Mouse (Mus musculus): ENCODE results near the gene Epn3.

Gene Epn3

DNA sequence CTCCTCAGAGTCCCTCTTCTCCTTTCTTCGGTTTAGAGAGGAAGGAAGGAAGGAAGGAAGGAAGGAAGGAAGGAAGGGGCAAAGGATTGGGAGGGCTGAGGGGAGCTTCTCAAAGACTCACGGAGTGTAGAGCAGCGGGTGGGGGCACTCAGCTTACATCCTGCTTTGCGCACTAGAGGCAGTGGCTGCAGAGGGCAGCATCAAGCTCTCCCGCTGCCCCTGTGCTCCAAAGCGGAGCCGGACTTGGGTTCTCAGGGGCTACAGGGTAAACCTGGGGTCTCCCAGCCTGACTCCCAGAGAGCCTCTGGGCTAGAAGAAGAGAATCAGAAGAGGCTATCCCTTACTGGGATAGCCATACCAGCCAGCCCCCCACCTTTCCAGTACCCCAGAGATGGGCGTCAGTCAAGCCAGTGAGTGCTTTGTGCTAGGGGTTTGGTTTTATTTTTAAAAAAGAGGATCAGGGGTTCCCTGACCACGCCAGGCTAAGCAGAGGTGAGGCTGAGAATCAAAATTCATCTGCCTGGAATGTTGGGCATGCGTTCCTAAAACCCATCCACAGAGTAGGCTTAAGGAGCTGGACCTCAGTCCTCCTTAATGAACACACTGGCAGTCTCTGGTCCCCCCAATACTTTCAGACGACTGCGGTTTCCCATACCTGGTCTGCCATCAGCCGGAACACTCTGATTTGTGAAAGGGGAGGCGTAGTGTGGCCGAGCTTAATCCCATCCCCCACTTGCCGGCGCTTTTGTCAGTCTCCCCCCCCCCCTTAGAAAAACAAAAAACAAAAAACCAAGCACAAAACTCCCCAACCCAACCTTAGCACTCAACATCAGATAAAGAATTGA lies 27.8 kb downstream of the Epn3 start:
- DNase-seq (ENCODE audit: inconsistent ontology term), result no peak

DNA sequence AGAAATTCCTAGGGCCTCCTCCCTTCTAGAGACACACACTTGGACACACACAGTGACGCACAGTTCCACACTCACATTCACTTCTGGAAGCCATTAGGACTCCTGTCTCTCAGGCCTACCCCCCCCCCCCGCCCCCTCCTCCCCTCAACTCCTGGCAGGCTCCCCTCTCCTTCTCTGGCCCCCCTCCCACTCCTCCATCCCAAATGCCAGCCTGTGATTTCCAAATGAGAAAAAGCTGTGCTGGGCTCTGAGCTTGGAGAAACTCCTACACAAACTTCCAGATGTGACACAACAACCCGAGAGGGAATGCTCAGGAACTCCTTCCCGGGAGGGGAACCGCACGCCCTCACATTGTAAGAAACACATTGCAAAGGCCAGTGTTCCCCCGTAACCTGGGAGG lies 29.4 kb downstream of the Epn3 start:
- no peak for DNase-seq (ENCODE audit: inconsistent ontology term)

DNA sequence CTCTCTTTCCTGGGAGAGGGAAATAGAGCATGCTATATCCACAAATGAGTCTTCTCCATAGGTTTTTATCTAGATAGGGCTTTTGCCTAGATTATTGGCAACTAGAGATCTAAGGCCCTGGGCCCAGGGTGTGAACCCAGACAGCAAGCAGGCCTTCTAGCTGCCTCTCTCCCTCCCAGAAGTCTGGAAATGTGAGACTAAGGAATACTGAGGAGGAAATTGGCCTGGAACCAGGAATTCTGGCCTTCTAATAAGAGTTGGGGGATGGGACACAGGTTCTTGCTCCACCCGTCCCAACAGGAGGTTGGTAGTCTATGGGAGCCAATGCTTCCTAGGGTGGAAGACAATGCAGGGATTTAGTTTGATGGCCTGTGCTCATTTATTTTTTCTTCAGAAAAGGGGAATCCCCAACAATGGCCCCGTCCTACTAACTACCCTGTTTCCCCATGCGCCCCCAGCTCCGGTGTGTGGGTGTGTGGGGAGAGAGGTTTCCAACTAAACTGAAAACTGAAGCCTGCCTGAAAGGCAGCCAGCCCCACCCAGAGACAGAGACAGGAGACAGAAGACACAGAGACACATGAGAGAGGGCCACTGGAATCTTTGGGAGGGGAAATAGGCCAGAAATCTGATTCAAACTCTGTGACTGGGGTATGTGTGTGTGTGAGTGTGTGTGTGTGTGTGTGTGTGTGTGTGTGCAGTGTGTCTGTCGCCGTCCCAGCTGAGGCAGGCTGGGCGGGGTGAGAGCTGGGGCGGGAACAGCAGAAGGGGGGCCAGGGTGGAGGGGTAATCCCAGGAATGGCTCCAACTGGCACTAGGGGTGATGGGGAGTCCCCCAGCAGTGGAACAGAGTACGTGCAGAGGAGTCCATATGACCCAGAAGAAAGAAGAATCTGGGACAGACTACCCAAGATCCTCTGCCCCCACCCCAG lies 30.4 kb downstream of the Epn3 start:
- DNase-seq (ENCODE audit: inconsistent ontology term), result peak; percentile 76

DNA sequence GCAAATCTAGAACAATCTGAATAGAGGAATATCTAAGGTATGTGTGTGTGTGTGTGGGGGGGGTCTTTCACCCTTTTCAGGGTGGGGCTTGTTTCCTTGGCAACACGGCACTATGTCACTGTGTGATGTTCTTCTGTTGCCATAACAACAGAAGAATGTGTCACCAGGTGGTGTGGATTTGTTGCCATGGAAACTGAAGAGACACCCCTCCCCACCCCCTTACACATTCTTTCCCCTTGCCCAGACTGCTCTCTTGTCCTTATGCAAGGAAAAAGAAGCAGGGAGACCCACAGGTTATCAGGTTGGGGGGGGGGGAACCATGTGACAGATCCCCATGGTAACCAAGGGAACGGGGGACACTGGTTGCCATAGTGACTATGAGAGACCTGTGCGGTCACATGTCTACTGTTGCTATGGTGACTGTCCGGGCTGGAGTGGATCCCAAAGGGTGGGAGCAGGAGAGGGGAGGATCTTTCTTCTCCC lies 31.2 kb downstream of the Epn3 start:
- peak; percentile 68 for DNase-seq (ENCODE audit: inconsistent ontology term)

DNA sequence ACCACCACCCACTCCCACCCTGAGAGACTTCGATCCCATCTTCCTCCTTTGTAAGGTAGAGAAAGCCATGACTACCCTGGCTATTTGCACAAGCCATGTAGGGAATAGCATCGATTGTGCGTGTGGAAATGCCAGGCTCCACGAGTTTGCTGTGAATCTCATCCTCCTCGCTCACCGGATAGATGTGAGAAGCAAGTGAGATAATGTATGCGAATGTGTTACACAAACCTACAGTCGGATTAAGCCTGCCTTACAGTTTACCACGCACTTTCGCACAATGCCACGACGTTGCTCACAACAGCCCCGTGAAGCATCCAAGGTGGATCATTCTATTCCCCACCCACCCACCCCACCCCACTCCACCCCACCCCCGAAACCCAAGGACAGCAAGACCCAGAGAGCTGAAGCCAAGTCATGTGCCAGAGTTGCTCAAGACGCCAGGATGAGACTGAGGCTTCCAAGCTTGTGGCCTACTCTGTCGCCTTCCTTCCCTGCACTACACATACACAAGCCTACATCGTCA lies 33.4 kb downstream of the Epn3 start:
- no peak for DNase-seq (ENCODE audit: inconsistent ontology term)

DNA sequence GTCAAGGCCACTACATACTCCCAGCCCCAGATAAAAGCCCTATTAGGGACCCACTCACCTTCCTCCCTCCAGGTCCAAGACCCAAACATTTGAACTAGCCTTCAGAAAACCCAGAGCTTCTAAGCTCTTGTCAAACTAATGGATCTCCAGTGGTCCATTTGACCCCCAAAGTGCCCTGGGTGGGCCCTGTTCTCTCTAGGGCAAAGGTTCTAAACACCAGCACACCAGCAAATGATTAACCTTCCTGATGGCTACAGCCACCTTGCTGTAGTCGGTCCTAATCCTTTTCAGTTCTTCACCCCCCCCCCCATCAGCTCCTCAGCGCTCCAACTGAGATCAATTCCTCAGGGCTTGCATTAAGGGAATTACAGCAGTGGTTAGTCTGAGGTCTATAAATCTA lies 35.6 kb downstream of the Epn3 start:
- no peak for DNase-seq (ENCODE audit: inconsistent ontology term)

DNA sequence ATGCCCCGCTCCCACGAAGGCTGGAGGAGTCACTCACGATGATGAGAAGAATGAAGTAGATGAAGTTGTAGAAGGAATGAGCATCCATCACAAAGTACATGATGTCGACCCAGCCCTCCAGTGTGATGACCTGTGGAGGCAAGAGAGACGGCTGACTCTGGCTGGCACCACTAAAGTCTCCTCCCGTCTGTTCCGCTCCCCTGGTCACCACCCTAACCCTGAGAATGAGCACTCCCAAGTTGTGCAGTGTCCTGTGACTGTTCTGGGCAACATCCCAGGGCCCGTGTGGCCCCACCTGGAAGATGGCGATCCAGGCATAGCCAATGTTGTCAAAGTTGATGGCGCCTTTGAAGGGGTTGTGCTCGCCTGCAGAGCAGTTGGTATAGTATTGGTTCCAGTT lies 37.9 kb downstream of the Epn3 start:
- DNase-seq (ENCODE audit: inconsistent ontology term), result no peak

DNA sequence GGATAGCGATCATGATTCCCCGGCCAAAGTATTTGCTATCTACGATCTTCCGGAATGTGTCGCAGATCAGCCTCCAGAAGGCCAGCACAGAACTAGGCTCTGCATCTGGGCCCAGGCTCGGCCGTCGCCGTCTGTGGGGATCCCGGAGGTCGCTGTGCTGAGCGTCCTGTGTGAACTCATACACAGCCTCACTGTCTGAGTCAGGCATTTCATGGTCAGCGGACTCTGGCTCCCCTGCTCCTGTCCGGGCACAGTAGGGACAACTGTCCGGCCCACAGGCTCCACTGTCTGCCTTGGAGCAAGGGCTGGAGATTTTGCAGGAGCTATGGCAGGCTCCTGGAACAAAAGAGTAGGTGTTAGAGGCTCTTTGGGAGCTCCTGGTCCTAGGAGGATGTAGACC lies 42.8 kb downstream of the Epn3 start:
- DNase-seq (ENCODE audit: inconsistent ontology term), result no peak

DNA sequence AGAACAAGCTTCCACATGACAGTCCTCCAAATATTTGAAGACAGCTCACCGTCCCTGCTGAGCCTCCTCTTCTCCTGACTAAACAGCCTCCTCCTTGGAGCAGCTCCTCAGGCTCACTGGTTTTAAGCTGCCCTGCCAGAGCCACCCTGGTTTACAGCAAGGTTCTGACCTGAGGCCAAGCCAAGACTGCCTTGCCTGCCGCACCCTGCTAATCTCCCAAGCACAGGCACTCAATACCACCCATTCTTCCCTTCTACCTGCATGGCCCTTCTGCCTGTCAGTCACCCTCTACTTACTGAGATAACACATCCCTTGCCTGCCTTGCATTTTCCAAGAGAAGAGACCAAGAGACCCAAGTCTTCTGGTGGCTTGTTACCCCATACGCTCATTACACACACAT lies 43.4 kb downstream of the Epn3 start:
- DNase-seq (ENCODE audit: inconsistent ontology term), result no peak

DNA sequence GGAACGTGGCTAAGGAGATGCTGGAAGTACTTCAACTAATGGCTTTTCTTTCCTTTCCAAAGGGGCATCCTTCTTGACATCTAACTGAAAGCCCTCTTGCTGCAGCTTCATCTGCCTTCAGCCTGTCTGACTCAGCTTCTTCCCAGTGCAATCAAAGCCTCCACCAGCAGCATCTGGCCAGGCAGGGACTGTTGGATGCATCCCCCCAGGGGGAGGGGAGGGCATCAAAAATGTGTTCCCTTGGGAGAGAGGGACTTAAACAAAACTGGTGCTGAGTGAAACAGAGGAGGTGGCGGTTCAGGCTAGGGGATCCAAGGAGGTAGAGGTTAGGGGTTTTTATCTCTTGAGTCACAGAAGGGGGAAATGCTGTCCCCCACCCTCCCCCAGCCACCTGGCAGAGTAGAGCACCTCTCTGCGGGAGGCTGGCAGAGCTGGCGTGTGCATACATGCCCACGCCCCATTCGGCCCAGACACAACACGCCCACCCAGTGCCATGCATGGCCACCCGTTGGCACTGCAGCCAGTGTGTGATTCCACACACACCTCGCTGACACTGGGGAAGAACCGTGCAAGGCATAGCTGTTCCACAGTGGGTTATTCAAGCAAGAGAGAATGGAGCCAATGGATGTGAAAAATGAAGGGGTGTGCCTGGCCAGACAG lies 44.5 kb downstream of the Epn3 start:
- peak; percentile 35 for DNase-seq (ENCODE audit: inconsistent ontology term)

DNA sequence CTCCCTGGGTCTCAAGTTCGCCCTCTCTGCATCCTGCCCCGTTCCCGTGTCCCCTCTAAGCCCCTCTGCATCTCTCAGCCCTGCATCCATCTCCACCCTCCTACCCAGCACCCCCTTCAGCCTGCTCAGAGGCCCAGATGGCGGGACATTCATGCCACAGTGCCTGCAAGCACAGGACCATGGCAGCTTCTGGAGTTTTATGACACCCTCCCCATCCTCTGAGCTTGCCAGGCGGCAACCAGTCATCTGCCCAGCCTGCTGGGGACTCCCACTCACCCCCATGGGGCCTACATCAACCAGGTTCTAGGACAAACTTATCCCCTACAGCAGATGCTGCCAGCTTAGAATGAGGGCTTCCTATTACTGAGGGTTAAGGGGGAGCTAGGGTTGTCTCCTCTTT lies 45.0 kb downstream of the Epn3 start:
- DNase-seq (ENCODE audit: inconsistent ontology term), result no peak

DNA sequence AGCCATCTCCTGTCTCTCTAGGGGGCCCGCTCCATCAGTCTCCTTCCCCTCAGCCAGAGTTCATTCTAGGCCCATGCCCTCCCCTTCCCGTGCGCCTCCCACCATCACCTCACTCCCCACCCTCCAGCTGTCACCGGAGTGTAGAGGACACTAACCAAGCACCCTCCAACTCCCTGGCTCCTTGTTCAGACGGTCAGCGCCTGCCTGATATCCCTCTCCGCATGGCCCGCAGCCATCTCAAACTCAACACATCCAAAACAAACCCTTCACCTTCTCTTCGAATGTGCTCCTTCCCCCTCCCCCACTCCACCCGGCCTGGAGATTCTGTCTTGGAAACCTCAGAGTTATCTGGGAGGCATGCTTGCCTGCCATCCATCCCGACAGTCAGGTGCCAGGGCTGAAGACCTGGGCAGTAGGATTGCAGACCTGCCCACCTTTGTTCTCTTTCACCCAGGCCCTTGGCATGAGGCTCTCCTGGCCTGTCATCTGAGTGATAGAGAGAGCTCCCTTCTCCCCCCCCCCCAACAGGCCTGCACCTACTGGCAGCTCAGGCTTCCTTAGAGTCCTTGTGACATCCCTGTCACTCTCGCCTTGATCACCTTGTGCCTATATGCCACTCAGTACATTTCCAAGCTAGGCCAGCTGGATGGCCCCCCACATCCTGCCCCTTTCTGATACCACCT lies 48.5 kb downstream of the Epn3 start:
- DNase-seq (ENCODE audit: inconsistent ontology term), result no peak

DNA sequence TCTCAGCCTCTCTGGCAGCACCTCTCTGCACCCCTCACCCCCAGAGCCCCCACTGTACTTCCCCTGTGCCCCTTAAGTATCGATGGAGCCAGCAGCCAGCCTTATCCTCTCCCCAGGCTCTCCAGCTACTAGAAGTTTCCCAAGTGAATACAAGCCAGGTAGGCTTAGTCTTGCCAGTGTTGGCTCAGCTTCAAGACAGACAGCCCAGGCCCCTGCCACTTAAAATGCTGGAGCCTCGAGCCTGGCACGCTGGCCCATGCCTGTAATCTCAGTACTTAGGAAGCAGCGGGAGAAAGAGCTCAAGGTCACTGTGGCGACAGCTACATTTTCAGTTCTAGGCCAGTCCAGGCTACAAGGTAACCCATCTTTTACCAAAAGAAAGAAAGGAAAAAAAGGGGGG lies 49.9 kb downstream of the Epn3 start:
- DNase-seq (ENCODE audit: inconsistent ontology term), result no peak

DNA sequence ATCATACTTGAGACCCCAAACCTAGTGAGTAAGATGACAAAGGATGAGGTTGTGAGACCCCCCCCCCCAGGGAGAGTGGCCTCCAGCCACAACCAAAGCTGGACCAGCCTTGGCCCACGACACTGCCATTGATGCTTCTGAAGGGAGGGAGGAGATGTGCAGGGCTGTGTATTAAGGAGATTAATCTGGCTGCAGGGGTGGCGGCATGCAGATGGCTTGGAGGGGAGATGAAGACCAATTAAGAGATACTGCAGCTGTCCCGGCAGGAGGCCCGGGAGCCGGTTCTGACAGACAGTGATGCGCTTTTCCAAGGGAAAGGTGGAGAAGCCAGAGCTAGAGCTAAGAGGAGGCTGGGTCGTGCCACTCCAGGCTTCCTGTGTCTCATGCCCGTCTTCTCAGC lies 50.5 kb downstream of the Epn3 start:
- DNase-seq (ENCODE audit: inconsistent ontology term), result no peak

DNA sequence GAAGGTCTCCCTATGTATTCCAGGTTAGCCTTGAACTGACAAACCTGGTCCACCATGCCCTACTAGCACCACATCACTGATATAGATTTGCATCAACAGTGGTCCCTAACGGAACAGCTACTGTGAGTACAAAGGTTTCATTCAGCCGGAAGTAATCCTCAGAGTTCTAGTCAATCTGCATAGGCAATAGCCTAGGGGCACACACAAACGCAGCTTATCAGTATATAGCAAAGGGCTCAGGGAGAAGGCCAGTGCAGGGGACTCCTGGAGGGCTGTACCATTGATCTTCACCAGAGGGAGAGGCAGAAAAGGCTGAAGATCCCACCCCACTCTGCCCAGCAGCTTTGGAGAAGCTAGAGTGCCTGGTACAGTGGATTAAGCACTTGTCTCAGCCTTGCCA lies 52.8 kb downstream of the Epn3 start:
- no peak for DNase-seq (ENCODE audit: inconsistent ontology term)

DNA sequence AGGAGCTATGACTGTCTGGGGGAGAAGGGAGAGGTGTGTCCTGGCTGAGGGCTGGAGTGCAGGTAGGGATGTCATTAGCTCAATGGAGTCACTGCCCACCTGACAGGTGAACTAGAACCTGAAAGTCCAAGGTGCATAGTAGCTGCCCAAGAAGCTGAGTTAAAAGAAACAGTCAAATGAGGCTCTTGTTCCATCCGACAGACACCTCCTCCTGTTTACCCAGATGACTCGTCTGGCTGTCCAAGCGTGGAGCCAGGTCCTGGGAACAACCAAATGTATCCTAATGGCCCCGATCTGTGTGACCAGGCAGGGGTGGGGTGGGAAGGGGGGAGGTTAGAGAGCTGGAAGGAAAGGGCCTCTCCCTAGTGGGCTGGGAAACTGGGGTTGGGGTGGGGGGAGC lies 54.5 kb downstream of the Epn3 start:
- DNase-seq (ENCODE audit: inconsistent ontology term), result no peak

DNA sequence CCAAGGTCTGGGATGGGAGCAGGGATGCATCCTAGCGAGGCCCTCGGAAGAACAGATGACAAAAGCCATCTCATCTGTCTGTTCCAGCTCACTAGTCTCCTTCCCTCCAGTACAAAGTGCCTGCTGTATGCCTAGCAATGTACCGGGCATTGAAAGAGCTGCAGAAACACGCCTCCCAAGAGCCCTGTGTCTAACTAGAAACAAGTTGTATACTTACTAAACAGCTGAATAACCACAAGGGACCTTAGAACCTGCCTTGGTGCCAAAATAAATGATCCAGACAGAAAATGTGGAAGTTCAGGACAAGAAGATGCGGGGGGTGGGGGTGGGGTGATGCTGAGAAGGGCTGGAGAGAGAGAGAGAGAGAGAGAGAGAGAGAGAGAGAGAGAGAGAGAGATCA lies 54.9 kb downstream of the Epn3 start:
- DNase-seq (ENCODE audit: inconsistent ontology term), result no peak

DNA sequence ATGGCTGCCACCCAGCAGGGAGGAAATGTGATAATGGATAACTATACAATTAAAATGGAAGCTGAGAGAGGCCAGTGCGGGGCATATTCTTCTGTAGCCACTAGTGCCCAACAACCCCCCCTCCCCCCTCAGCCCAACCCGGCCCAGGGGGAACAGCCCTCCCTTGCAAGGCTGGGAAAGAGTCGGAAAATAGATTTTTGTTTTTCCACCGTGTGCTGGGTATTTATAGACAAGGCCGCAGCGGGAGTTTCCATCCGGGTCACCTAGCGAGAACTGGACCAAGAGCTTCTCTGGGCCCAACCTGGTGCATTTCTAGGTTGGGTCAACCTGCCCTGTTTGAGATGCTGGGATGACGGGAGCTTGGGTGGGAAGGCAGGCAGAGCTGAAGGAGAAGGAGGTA lies 58.0 kb downstream of the Epn3 start:
- no peak for DNase-seq (ENCODE audit: inconsistent ontology term)

DNA sequence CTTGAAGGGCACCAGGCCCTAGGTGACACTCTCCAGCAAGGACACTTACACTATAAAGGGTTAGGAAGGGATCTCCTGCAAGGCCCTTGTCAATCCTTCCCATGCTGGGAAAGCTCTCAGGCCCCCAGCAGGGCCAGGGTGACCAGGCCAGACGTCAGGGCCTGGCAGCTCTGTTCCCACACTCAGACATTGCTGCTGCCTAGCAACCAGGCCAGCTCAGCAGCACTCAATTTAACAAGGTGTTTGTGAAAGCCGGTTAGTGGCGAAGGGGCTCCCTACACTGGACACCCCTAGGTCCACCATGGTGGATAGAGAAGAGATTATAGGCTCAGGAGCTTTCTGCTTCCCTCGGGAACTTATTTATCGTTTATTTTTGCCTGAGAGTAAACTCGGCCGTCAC lies 58.7 kb downstream of the Epn3 start:
- no peak for DNase-seq (ENCODE audit: inconsistent ontology term)

DNA sequence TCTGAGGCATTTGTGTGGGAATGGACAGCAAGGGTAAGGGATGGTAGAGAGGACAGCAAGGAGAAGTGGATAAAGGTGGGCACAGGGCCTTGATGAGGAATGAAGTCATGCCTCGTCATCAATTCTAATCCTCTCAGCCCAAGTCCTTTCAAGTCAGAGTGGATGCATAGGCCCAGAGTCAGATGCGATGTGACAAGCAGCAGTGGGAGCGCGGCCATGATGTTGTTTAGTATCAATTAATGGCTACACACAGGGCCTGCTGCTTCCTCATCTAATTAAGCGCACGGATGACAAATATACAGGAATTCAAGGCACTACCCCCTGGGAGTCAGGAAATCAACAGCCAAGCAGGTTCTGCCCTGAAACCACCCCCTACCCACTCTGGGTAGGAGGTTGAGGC lies 59.4 kb downstream of the Epn3 start:
- DNase-seq (ENCODE audit: inconsistent ontology term), result peak; percentile 56
